Mouse (Mus musculus) liver, adult (tissue): ENCODE results near the gene Rex1bd.

Experiments
- GATA4 ChIP-seq: IDR thresholded peaks from 2 replicates; pipeline ENCODE4 v1.6.1; 2014; ENCODE audit warnings: mild to moderate bottlenecking, low read length; ENCODE audit not compliant: insufficient replicate concordance

The Rex1bd gene

DNA sequence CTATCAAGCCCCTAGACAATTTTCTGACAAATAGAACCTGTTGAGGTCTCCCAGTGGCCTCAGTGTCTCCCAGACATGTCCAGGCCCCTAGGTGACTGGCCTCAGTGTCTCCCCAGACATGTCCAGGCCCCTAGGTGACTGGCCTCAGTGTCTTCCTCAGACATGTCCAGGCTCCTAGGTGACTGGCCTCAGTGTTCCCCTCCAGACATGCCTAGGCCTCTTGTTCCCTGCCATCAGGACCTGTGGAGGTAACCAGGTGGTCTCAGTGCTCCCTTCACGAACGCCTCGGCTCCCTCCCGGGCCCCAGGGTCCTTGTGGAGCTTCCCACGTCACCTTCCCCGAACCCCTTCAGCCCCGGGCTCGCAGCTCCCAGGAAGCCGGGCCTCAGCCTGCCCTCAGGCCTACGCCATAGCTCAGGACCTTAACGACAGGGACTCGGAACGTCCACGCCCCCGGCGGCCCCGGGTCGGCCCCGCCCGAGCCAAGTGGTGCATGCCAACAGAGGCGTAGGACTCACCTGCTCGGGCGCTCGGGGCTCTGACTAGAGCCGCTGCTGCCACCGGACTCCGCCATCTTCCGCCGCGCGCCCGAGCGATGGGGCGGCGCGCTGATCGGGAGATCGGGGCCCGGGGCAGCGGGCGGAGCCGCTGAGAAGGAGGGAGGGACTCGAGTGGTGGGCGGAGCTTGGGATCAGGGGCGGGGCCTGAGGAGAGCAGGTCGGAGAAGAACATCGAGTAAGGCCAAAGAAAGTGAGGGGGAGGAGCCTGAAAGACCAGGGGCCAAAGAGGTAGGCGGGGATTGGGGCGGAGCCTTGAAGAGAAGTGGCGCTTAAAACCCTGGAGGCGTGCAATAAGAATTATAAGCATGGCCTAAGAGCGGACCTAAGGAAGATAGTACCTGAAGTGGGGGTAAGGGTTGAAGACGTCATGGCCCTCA, 30.0 kb downstream of the Rex1bd start, which contains the start of gene Klhl26:
TSS of gene Klhl26 (minus strand) at position 636 of the 936 bp plus-strand sequence.
- no peak for TF ChIP-seq GATA4

DNA sequence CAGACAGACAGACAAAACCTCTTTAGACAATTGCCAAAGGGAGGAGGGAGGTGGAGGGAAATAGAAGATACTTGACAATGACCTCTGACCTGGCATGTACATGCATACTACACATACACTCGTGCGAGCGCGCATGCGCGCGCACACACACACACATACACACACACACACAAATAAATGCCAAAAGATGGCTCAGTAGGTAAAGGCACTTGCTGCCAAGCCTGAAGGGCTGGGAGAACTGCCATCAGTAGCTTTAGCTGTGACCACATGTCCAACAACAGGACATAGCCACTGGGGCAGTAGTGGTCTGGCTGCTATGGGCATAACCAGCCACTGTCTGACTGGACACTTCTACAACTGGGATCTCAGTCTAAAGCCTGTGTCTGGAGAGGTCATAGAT, 34.7 kb downstream of the Rex1bd start:
- TF ChIP-seq GATA4: no peak

DNA sequence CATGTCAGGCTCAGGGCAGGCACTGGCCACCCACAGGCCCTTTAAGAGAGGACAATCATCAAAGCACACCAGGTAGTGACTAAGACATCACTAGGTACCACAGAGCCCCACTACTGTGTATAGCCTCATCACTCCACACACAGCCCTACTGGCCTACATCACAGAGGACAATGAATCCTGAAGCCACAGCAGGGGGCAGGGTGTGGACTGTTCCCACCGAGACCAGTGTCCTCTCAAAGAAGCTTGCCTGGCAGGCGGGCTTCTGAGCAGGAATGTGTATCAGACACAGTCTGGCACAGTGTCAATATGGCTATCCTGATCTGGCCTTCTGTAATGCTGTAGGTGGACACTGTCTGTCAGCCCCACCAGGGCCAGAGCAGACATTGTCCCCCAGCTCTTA, 36.6 kb downstream of the Rex1bd start:
- TF ChIP-seq GATA4: no peak

DNA sequence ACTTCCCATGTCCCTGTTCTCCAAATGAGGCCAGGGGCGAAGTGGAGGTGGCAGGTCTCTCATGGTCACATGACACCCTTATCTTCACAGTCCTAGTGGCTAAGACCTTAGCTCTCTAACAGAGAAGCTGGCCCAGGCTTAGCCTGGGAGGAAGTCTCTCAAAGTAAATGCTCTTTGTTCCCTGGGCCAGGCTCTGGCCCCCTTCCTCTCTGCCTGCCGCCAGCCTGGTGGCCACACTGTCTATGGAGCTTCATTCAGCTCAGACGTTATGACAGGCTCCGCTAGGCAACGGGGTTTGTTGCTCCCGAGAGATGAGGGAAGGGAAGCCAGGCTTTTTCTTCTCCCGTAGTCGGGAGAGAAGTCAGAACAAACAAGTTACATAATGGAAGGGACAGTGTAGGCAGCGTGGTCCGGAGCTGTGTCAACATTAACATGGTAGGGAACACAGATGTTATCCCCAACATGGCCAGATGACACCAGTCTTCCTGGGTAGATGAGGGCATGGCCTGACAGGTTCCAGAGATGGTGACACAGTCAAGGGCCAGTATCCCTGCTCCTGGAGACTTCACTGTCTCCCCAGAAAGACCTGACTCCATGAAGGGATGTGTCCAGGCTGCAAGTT, 37.1 kb downstream of the Rex1bd start:
- TF ChIP-seq GATA4: no peak; the same call in 1 of the 2 replicates

DNA sequence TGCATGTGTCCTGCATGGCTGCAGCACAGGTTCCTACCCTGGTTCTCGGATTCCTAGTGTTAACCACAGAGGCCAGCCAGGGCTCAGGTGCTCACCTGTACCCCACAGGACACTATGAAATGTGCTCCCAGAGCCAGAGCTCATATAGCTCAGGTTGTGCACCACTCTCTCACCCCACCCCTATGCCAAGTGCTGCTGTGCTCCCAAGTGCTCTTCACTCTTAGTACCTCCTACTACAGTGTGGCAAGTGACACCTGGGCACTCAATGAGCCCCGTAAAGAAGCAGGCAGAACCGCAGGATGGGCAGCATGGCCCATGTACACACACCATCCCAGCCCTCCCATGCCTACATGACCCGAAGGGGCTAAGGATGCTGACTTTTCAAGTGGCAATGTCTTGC, 37.8 kb downstream of the Rex1bd start:
- TF ChIP-seq GATA4: no peak

DNA sequence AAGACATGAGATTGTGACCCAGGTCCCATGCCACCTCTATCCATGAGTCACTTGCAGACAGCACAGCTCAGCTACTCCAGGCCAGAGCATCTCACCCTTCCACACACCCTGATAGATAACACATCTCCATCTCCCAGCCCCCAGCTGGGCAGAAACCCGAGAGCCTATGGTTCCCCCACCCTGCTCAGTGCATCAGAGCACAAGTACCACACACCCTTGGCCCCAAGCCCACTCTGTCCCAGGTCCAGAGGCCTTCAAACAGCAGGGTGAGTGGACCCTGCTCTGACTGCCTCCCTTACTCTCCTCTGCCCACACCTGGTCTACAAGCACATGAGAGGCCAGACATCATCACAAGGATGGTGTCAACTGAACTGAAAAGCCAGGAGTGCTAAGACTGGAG, 38.6 kb downstream of the Rex1bd start:
- TF ChIP-seq GATA4: no peak

DNA sequence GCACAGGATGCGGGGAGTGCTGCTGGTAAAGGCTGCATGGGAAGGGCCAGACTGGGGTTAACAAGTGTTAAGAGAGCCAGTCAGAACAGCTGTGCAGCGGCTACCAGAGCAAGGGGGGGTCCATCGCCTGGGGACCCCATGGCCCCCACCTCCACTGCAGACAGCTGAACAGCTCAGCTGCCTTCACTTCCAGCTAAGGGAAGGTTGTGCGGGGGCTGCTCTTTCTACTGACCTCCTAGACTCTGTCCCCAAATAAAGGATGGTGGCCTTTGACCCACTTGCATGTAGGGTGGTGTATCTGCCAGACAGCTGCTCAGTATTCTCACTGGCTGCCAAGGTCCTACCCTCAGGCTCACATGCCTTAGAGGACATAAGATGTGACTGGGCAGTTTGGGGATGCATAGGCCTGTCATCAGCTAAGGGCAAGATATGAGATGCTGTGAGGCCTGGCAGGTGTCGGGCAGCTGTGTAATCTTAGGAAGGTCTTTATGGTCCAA, 39.3 kb downstream of the Rex1bd start:
- TF ChIP-seq GATA4: no peak

DNA sequence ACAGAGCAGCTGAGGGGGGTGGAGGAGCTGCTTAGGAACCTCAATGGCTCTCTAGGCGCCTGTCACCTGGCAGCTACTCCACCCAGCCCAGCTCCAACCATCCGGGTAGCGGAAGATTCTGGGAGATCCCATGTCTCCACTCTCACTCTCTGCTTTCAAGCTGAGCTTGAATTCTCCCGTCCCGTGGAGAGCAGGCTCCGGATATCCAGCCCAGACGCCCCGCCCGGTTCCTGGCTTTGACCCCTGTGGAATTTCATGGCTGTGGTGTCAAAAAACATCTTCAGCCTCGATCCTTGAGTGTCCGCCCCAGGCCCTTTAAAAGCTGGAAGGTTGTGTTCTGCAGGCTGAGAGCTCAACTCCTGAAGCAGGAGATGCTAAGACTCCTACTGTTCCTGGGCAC, 39.8 kb downstream of the Rex1bd start:
- no peak for TF ChIP-seq GATA4

DNA sequence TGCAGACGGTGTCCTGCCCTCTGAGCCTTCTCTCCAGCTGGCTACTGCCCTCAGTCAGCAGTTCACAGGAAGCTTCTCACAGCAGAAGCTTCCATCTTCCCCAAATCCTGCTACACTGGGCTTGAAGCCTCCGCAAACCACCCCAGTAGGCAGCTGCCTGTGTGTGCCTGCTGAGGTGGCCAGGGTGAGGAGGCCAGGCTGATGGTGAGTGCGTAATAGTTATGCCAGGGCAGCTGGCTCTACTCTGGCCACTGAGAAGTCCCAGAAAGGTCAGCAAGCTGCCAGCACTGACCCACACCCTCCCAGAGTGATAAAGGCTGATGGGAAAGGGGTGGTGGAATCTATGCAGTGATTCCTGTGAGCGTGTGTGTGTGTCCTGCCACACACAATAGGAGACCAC, 40.2 kb downstream of the Rex1bd start:
- no peak for TF ChIP-seq GATA4

DNA sequence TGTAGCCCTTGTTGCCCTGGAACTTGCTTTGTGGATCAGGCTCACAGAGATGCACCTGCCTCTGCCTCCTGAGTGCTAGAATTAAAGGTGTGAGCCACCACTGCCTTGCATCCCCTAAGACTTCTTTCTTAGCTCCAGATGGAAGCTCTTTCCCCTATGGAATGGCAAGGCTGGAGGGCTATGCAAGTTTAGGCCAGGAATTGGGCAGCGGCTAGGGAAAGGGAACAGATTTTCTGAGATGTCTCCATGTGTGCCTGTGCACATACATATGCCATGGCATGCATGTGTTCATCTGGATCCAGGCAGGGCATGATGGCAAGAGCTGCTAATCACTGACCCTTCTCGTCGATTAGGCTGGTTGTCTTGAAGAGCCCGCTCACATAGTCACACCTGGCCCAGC, 40.9 kb downstream of the Rex1bd start:
- TF ChIP-seq GATA4: no peak

DNA sequence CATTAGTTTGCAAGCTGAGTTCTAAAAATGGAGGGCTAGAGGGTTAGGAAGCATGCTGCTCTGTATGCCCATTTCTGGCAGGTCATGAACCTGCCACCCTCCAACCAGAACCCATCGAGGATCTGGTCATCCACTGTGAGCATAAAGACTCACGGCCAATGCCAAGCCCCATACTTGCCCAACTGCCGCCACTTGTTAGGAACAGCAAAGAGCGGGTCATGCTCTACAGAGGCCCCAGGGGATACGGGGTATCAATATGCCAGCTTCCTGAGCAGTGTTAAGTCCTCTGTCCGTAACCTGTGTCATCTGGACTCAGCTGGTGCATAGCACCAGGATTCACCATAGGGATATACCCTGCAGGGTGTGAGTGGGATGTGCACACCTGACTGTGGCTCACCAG, 42.4 kb downstream of the Rex1bd start:
- TF ChIP-seq GATA4: no peak

DNA sequence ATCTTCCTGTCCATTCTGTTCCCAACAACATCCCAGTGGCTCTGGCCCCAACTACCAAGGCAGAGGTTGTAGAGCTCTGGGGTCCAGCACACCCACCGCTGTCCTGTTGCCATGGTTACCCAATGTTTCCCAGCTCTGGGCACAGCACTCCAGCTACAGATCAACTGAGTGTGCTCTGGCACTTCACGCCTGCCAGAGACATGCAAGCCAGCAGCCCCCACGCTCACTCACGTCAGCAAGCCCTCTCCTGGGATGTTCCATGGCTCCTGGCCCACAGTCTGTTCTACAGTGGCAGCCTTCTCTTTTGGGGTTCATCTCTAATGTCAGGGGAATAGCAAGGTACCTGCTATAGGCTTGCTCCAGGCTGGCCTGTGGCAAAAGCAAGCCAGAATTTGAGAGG, 43.2 kb downstream of the Rex1bd start:
- no peak for TF ChIP-seq GATA4

DNA sequence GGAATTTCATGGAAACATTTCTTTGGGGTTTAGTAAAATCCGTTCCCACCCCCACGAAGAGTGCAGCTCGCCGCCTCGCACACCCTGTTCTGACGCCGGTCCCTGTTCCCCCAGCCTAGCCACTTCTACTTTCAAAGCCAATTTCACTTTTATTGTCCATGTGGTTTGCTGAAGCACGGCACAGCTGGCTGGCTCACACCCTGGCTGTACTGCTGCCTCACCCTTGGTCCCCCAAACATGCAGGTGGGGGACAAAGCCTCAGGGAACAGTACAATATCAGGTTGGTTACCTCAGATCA, 44.1 kb downstream of the Rex1bd start:
- TF ChIP-seq GATA4: no peak

DNA sequence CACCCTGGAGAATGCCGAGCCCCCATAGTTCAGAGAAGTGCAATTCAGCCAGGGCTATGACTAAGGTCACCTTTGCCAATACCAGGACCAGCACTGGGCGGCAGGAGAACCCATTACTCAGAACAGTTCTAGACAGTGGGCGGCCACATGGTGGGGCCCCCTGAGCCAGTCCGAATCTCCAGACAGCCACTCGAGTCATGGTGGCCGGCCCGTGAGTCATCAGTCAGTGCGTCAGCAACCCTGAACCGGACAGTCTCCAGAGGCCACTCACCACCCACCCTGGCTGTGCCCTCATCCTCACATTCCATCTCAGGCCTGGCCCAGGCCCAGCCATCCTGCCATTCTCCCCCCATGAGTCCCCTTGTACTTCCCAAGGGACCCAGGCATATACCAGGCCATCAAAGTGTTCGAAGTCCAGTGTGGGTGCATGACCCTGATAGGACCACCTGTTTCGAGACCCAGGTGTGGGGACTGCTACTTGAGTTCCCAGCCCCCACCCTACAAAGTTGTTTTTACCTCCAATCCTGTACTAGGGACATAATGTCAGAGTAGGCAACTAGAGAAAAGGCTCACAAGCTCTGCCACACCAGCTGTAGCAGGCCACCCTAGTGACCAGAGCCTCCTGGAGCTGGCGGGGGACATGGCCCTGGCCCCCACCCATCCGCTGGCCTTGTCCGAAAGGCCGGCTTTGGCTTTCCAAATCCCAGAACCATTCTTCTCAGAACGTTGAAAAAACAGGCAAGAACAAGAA, 44.6 kb downstream of the Rex1bd start:
- no peak for TF ChIP-seq GATA4

DNA sequence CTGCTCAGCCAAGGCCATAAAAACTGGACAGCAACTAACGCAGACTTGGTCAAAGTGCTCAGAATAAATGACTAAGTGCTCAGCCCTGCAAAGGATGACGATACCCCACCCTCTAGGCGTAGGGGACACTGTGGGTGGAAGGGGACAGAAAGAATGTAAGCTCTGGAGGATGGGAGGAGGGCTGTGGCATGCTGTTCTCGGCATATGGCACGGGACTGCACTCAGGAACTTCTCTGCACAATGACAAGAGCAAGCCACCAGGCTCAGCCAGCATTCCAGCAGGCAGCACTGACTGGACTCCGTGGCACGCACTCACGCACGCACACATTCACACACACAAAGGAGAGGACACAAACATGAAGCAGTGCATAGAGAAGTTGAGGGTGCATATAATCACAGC, 45.9 kb downstream of the Rex1bd start:
- no peak for TF ChIP-seq GATA4

DNA sequence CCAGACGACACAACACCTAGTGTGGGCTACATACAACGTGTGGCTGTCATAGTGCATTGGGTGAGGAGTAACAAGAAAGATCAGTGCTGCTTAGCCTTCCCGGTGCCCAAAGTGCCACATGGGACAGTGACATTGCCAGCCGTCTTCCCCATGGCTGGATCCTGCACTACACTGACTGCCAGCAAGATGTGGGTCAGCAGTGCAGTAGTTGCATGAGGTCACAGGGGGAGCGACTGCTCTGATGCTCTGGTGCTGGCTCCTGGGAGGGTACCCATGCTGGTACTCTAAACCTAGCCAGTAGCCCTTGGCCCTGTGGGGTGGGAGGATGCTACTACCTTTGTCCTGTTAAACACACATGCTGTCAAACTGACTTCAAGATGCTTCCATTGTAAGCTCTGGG, 46.4 kb downstream of the Rex1bd start:
- no peak for TF ChIP-seq GATA4
